ENCODE assay signal across 1 mouse cellular context in genomic region chr3:108282401-108283240, GRCm38 (mm10).
TF ChIP-seq lines count a peak whose summit lies in the region.

No protein-coding gene starts in this region.

TF ChIP-seq in MEL, 35 proteins besides CTCF, POLR2A, EP300 and RAD21 (continued from another document):
- TF ChIP-seq MYC (IDR thresholded peaks at IDR 0.05; ENCODE audit: low read depth, low read length): peak; percentile 38; the same call in 1 of the 2 replicates
- no peak for TF ChIP-seq NRF1 (IDR thresholded peaks at IDR 0.05; ENCODE audit: insufficient read depth, low read depth, low read length, poor library complexity, severe bottlenecking)
- no peak for TF ChIP-seq ELF1 (IDR thresholded peaks at IDR 0.05; ENCODE audit: low read depth, low read length)
- TF ChIP-seq JUND (IDR thresholded peaks at IDR 0.05; ENCODE audit: low read depth, low read length): no peak
- TF ChIP-seq USF1 (IDR thresholded peaks at IDR 0.05; ENCODE audit: low read depth, low read length): no peak
- 0 out of 2 replicates have a peak, but pooled peaks have one; percentile 1 for TF ChIP-seq TBP (IDR thresholded peaks at IDR 0.05; ENCODE audit: low read depth, low read length)
- no peak for TF ChIP-seq TAL1 (IDR thresholded peaks at IDR 0.05; ENCODE audit: low read length)
- TF ChIP-seq NELFE (IDR thresholded peaks at IDR 0.05; ENCODE audit: low read depth, low read length): no peak; the same call in 1 of the 2 replicates
- no peak for TF ChIP-seq ZKSCAN1 (IDR thresholded peaks at IDR 0.05; ENCODE audit: low read depth, low read length)
- no peak for TF ChIP-seq MEF2A (IDR thresholded peaks at IDR 0.05; ENCODE audit: extremely low read depth, insufficient replicate concordance, low read depth, low read length, poor library complexity, severe bottlenecking)
- no peak for TF ChIP-seq USF2 (IDR thresholded peaks at IDR 0.05; ENCODE audit: borderline replicate concordance in 1 of 2, insufficient read depth in 1 of 2, low read depth in 1 of 2, low read length in 2 of 2)
- peak; percentile 92 for TF ChIP-seq ZC3H11A (IDR thresholded peaks at IDR 0.05; ENCODE audit: low read depth, low read length)
